ENCODE assay signal across 15 mouse cellular contexts in genomic region chr5:124900738-124901490, GRCm38 (mm10). TPM values are rescaled to one million over a fixed set of nuclear protein-coding genes. Genes with fewer than 3 reads are reported as not detected.
DNase-seq lines count a peak whose midpoint lies in the region; ATAC-seq and TF ChIP-seq lines count a peak whose summit lies in the region.
"Had no signal": no experiment of that assay in that cellular context is flagged by ENCODE, and none has a peak within 500 bp of the region (broad histone marks: within the 10 kb centered on the region; RNA-seq: fewer than 3 reads in every experiment).

No protein-coding gene starts in this region.

- H3K4me3 ChIP-seq in hindbrain, postnatal 0 days (ENCODE audit: low read length): no peak overlapping the region
- H3K4me3 ChIP-seq in hindbrain, embryonic 11.5 days (ENCODE audit: low read depth, low read length): no peak overlapping the region
- no peak overlapping the region for H3K4me3 ChIP-seq in liver, embryonic 16.5 days (ENCODE audit: low read depth, low read length)
- H3K4me3 ChIP-seq in liver, embryonic 12.5 days: no peak overlapping the region
- H3K4me3 ChIP-seq in embryonic facial prominence, embryonic 15.5 days (replicated peaks): no peak overlapping the region
- H3K4me3 ChIP-seq: heart, adult 2 months; hindbrain, embryonic 15.5 days; myocyte had no signal

- no peak for ATAC-seq in hindbrain, postnatal 0 days
- no peak for ATAC-seq in hindbrain, embryonic 11.5 days (ENCODE audit: low FRiP score)
- no peak for ATAC-seq in liver, embryonic 16.5 days (ENCODE audit: low read depth)
- ATAC-seq in liver, embryonic 12.5 days: no peak
- no peak for ATAC-seq in embryonic facial prominence, embryonic 15.5 days (ENCODE audit: insufficient number of reproducible peaks, low FRiP score, low TSS enrichment, low read depth)

- no peak overlapping the region for H3K27ac ChIP-seq in hindbrain, postnatal 0 days
- no peak overlapping the region for H3K27ac ChIP-seq in hindbrain, embryonic 11.5 days (ENCODE audit: low read depth, low read length)
- H3K27ac ChIP-seq in liver, embryonic 16.5 days (ENCODE audit: low read length): no peak overlapping the region
- no peak overlapping the region for H3K27ac ChIP-seq in liver, embryonic 12.5 days
- peak overlapping the region; percentile 82 for H3K27ac ChIP-seq in embryonic facial prominence, embryonic 15.5 days (replicated peaks)

- no peaks in the 10 kb centered on the region for H3K36me3 ChIP-seq in hindbrain, postnatal 0 days (ENCODE audit: insufficient read depth, low read length)
- H3K36me3 ChIP-seq in hindbrain, embryonic 11.5 days (ENCODE audit: control insufficient read depth, insufficient read depth, low read length): no peaks in the 10 kb centered on the region
- no peaks in the 10 kb centered on the region for H3K36me3 ChIP-seq in liver, embryonic 16.5 days (ENCODE audit: control insufficient read depth, insufficient read depth)
- H3K36me3 ChIP-seq in liver, embryonic 12.5 days: no peaks in the 10 kb centered on the region
- no peaks in the 10 kb centered on the region for H3K36me3 ChIP-seq in embryonic facial prominence, embryonic 15.5 days
- H3K36me3 ChIP-seq: hindbrain, embryonic 15.5 days had no signal

- no peaks in the 10 kb centered on the region for H3K27me3 ChIP-seq in hindbrain, postnatal 0 days (ENCODE audit: insufficient read depth, low read length)
- H3K27me3 ChIP-seq in hindbrain, embryonic 11.5 days (ENCODE audit: control insufficient read depth, insufficient read depth, low read length): no peaks in the 10 kb centered on the region
- no peaks in the 10 kb centered on the region for H3K27me3 ChIP-seq in liver, embryonic 16.5 days (ENCODE audit: control insufficient read depth, insufficient read depth, low read depth, low read length)
- 0 out of 2 replicates have a peak, but pooled peaks cover 6% of the 10 kb centered on the region for H3K27me3 ChIP-seq in liver, embryonic 12.5 days (replicated peaks)
- H3K27me3 ChIP-seq in embryonic facial prominence, embryonic 15.5 days: no peaks in the 10 kb centered on the region
- H3K27me3 ChIP-seq: hindbrain, embryonic 15.5 days had no signal

- DNase-seq in hindbrain, postnatal 0 days (ENCODE audit: low spot score): no peak
- DNase-seq in hindbrain, embryonic 11.5 days (ENCODE audit: low spot score): no peak
- peak; percentile 39 for DNase-seq in ES-CJ7 (ENCODE audit: low read depth, low spot score)
- DNase-seq in cerebellum, postnatal 14 days: no peak
- DNase-seq in cerebellum, adult 11 months: no peak
- DNase-seq: lung, postnatal 10 days; spleen, adult 18-20 months; thymus, postnatal 36 days had no signal

- no peak overlapping the region for H3K9ac ChIP-seq in hindbrain, postnatal 0 days (replicated peaks; ENCODE audit: low read length)
- H3K9ac ChIP-seq in hindbrain, embryonic 11.5 days (ENCODE audit: low read depth, low read length): no peak overlapping the region
- H3K9ac ChIP-seq in liver, embryonic 16.5 days (ENCODE audit: low read depth, low read length): no peak overlapping the region
- H3K9ac ChIP-seq in liver, embryonic 12.5 days: no peak overlapping the region
- no peak overlapping the region for H3K9ac ChIP-seq in embryonic facial prominence, embryonic 15.5 days
- H3K9ac ChIP-seq: hindbrain, embryonic 15.5 days had no signal

- no peak overlapping the region for H3K4me2 ChIP-seq in hindbrain, postnatal 0 days (ENCODE audit: low read depth, low read length)
- H3K4me2 ChIP-seq in hindbrain, embryonic 11.5 days (replicated peaks; ENCODE audit: low read depth, low read length): no peak overlapping the region
- H3K4me2 ChIP-seq in liver, embryonic 16.5 days (ENCODE audit: low read depth, low read length): 0 out of 2 replicates have a peak overlapping the region, but pooled peaks have one; percentile 17
- H3K4me2 ChIP-seq in liver, embryonic 12.5 days: no peak overlapping the region
- no peak overlapping the region for H3K4me2 ChIP-seq in embryonic facial prominence, embryonic 15.5 days (replicated peaks)
- H3K4me2 ChIP-seq: midbrain, embryonic 11.5 days had no signal

- H3K9me3 ChIP-seq in hindbrain, postnatal 0 days (ENCODE audit: low read length): no peaks in the 10 kb centered on the region
- no peaks in the 10 kb centered on the region for H3K9me3 ChIP-seq in hindbrain, embryonic 11.5 days (ENCODE audit: control insufficient read depth, low read length)
- H3K9me3 ChIP-seq in liver, embryonic 16.5 days (replicated peaks; ENCODE audit: control insufficient read depth, low read length): no peaks in the 10 kb centered on the region
- no peaks in the 10 kb centered on the region for H3K9me3 ChIP-seq in liver, embryonic 12.5 days (replicated peaks)
- H3K9me3 ChIP-seq in embryonic facial prominence, embryonic 15.5 days (replicated peaks): no peaks in the 10 kb centered on the region
- H3K9me3 ChIP-seq: hindbrain, embryonic 15.5 days had no signal

- no peaks in the 10 kb centered on the region for H3K4me1 ChIP-seq in hindbrain, postnatal 0 days (ENCODE audit: insufficient read depth, low read length)
- no peaks in the 10 kb centered on the region for H3K4me1 ChIP-seq in hindbrain, embryonic 11.5 days (replicated peaks; ENCODE audit: control insufficient read depth, insufficient read depth, low read length)
- H3K4me1 ChIP-seq in liver, embryonic 16.5 days (ENCODE audit: control insufficient read depth, low read depth, low read length): peaks cover 3% of the 10 kb centered on the region; the same call in 1 of the 2 replicates
- peaks cover 4% of the 10 kb centered on the region; the same call in 1 of the 2 replicates for H3K4me1 ChIP-seq in liver, embryonic 12.5 days
- peaks cover 30% of the 10 kb centered on the region for H3K4me1 ChIP-seq in embryonic facial prominence, embryonic 15.5 days

- TF ChIP-seq CTCF in hindbrain, postnatal 0 days (IDR thresholded peaks at IDR 0.05; ENCODE audit: low read depth): peak; percentile 50

- WGBS in hindbrain, postnatal 0 days: 68% methylated on average over 19 of the region's 19 CpGs
- 73% methylated on average over 19 of the region's 19 CpGs for WGBS in hindbrain, embryonic 11.5 days
- 59% methylated on average over 19 of the region's 19 CpGs for WGBS in liver, embryonic 16.5 days (ENCODE audit: insufficient replicate concordance)
- WGBS in liver, embryonic 12.5 days (ENCODE audit: insufficient replicate concordance): 54% methylated on average over 19 of the region's 19 CpGs
- WGBS in embryonic facial prominence, embryonic 15.5 days: 57% methylated on average over 19 of the region's 19 CpGs

RNA-seq across cellular contexts. Expression of gene Zfp664, which starts 38.4 kb away (rescaled TPM):
- 42.5 and 44.7 TPM in 2 replicates for total RNA-seq in hindbrain, postnatal 0 days (2014; rRNA removed)
- 63.6 and 68.9 TPM in 2 replicates for polyA plus RNA-seq in hindbrain, postnatal 0 days (2015; fragmentation: Nextera tagmentation; extraction: Ambion mirVana)
- polyA plus RNA-seq in hindbrain, embryonic 11.5 days (2014; fragmentation: Nextera tagmentation; extraction: Ambion mirVana): 150 and 168 TPM in 2 replicates
- polyA plus RNA-seq in liver, embryonic 16.5 days (2015; fragmentation: Nextera tagmentation; extraction: Ambion mirVana): 9.5 and 10.9 TPM in 2 replicates
- 21.3 and 22.6 TPM in 2 replicates for polyA plus RNA-seq in liver, embryonic 12.5 days (2016; fragmentation: Nextera tagmentation; extraction: Ambion mirVana)
- 87.2 and 90.4 TPM in 2 replicates for polyA plus RNA-seq in embryonic facial prominence, embryonic 15.5 days (2015; fragmentation: Nextera tagmentation; extraction: Ambion mirVana)

RNA-seq across cellular contexts. Expression of gene Ccdc92, which starts 38.7 kb away (rescaled TPM):
- 43.2 and 48.5 TPM in 2 replicates for total RNA-seq in hindbrain, postnatal 0 days (2014; rRNA removed)
- 43.7 and 49.4 TPM in 2 replicates for polyA plus RNA-seq in hindbrain, postnatal 0 days (2015; fragmentation: Nextera tagmentation; extraction: Ambion mirVana)
- 14.7 and 21.1 TPM in 2 replicates for polyA plus RNA-seq in hindbrain, embryonic 11.5 days (2014; fragmentation: Nextera tagmentation; extraction: Ambion mirVana)
- polyA plus RNA-seq in liver, embryonic 16.5 days (2015; fragmentation: Nextera tagmentation; extraction: Ambion mirVana): 0.13 and 0.26 TPM in 2 replicates
- 0.93 and 1.3 TPM in 2 replicates for polyA plus RNA-seq in liver, embryonic 12.5 days (2016; fragmentation: Nextera tagmentation; extraction: Ambion mirVana)
- polyA plus RNA-seq in embryonic facial prominence, embryonic 15.5 days (2015; fragmentation: Nextera tagmentation; extraction: Ambion mirVana): 10.0 and 11.7 TPM in 2 replicates
